Mouse (Mus musculus) embryonic fibroblast, embryonic 13.5 days (primary cell): Measurements from ENCODE around the gene Frmd4b. TPM values are rescaled to one million over a fixed set of nuclear protein-coding genes. Genes with fewer than 3 reads are reported as not detected.

Experiments used
- H3K27ac ChIP-seq: 2 replicates; pipeline ENCODE4 v1.5.1; 2012; ENCODE audit warnings: low read length, control low read depth, inconsistent platforms; ENCODE audit not compliant: insufficient read depth
- H3K4me1 ChIP-seq: 2 replicates; pipeline ENCODE4 v1.6.1; 2011; ENCODE audit warnings: low read length; ENCODE audit not compliant: control insufficient read depth, insufficient read depth
- H3K4me3 ChIP-seq: 2 replicates; pipeline ENCODE4 v1.5.1; 2011; ENCODE audit warnings: mild to moderate bottlenecking, control low read depth, low read length; ENCODE audit not compliant: insufficient read depth
- CTCF ChIP-seq: IDR thresholded peaks from 2 replicates; pipeline ENCODE4 v1.5.1; 2011; ENCODE audit warnings: mild to moderate bottlenecking, control low read depth, low read length, moderate library complexity, borderline replicate concordance; ENCODE audit not compliant: insufficient read depth
- POLR2A ChIP-seq: IDR thresholded peaks from 2 replicates; pipeline ENCODE4 v1.6.1; 2011; ENCODE audit warnings: low read depth, mild to moderate bottlenecking, control low read depth, low read length, moderate library complexity
- polyA plus RNA-seq: library from polyadenylated mRNA; stranded (reverse); fragments of >200 nt; gene quantifications from 2 replicates; pipeline ENCODE4 v1.2.4, GENCODE M21; 2011; ENCODE audit warnings: low read depth; ENCODE audit not compliant: missing spikeins, insufficient read length

Gene Frmd4b
- 0.28 and 0.88 TPM in 2 replicates for polyA plus RNA-seq

DNA sequence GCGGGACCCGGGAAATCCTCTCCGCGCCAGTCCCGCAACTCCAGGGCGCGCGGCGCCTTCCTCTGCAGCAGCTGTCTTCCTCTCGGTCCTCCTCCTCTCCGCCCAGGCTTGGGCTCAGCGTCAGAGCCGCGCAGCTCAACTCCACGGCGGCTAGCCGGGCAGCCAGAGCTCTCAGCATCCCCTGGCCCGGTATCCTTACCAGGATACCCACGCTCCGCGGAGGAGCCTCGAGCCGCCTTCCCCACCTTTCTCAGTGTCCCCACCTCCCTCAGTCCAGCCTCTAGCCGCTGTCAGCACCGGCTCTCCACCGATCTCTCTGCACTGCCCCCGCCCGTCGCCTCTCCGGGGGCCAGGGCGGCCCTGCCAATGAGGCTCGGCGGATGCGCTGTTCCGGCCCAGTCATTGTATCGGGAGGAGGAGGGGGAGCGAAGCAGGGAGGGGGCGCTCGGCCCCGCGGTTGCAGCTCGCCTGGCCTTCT, at the start of gene Frmd4b:
Gene Frmd4b (minus strand): TSS at position 276 of the 478 bp plus-strand sequence.
- Histone ChIP-seq H3K4me3 (peak within 1 kb of the TSS; percentile 66), H3K27ac (no peak within 1 kb of the TSS), H3K4me1 (peaks cover 3% of the 10 kb centered on the region; the same call in 1 of the 2 replicates)
- TF ChIP-seq POLR2A (no peak), CTCF (no peak)

DNA sequence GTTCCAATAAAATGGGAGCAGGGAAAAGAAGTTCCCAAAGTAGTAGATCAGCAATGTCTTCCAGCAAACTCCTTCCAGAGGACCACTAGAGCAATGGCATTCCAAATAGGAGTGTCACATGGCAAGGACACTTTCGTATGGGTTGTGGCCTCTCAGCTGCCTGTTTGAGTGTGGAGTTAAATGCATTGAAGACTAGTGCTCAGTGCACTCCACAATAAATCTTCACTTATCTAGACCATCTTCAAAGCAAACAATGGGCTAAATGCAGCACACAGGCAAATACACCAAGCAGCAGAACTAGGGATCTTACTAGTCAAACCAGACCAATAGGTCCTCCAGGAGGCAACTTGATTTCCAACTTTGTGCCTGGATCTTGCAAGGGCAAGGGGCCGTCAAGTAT, 49.1 kb upstream of the Frmd4b start:
- Histone ChIP-seq H3K27ac (no peak overlapping the region), H3K4me1 (no peaks in the 10 kb centered on the region), H3K4me3 (no peak overlapping the region)
- TF ChIP-seq CTCF (no peak), POLR2A (no peak)

DNA sequence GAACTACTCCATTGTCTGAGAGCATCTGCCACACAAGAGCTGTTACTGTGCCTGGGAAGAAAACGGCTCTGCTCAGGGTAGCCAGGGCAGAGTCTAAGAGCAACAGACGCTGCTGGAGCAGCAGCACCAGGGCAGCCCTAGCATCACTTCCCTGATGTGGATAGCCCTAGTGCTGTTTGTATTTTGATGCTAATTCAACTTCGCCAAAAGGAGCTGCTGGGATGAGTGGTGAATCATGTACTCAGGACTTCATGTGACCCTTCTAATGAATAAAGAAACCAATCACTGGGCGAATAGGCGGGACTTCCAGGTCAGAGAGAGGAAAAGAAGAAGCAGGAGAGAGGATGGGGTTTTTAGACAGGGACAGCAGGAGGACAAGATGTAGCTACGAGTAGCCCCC, 41.6 kb upstream of the Frmd4b start:
- H3K4me3 ChIP-seq, result no peak overlapping the region
- no peaks in the 10 kb centered on the region for H3K4me1 ChIP-seq
- no peak for TF ChIP-seq POLR2A
- no peak for TF ChIP-seq CTCF
- no peak overlapping the region for H3K27ac ChIP-seq

DNA sequence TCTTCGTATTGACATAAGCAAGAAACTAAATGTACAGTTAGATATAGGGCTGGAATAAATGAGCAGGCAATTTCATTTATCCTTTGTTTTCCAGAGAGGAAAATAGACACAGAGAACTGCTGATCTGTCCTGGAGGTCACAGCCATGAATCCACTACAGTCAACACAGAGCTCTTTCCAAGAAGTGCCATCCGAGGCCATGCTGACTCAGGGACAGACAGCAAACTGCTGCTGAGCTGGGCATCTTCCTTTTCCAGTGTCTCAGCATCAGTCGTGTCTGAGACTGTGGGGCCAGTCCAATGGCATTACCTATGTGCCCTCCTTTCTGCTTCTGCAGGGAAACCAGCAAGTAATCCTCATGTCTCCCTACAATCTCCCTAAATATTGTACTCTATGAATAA, 38.6 kb upstream of the Frmd4b start:
- no peak overlapping the region for H3K27ac ChIP-seq
- no peaks in the 10 kb centered on the region for H3K4me1 ChIP-seq
- TF ChIP-seq POLR2A (no peak), CTCF (no peak)
- H3K4me3 ChIP-seq, result no peak overlapping the region

GRCm38 (mm10) chr6:97647501-97647900, 30.2 kb upstream of the Frmd4b start:
- no peak for TF ChIP-seq POLR2A
- no peak for TF ChIP-seq CTCF

DNA sequence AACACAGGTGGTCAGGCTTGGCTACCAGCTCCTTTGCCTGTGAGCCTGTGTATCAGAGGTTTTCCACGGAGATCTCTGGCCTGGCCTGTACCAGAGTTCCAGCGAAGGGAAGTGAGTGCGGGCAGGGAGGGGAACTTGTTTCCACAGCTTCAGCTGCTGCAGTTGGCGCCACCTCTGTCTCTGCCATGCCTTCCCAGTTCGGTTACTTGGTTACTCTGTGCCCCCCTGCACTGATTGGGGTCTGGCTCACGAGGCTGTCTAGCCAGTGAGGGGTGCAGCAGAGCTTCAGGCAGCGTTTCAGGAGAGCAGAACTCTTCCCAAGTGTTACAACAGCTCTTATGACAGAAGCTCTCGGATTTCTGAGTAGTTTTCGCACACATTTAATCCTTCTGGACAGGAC, 6.0 kb upstream of the Frmd4b start:
- no peak overlapping the region for H3K4me3 ChIP-seq
- H3K27ac ChIP-seq, result no peak overlapping the region
- H3K4me1 ChIP-seq, result no peaks in the 10 kb centered on the region
- TF ChIP-seq POLR2A (no peak), CTCF (no peak)

More at GRCm38 (mm10) chr6:97647501-97647900, 30.2 kb upstream of the Frmd4b start:
- H3K27ac ChIP-seq, result no peak overlapping the region
- H3K4me3 ChIP-seq, result no peak overlapping the region
- no peaks in the 10 kb centered on the region for H3K4me1 ChIP-seq

DNA sequence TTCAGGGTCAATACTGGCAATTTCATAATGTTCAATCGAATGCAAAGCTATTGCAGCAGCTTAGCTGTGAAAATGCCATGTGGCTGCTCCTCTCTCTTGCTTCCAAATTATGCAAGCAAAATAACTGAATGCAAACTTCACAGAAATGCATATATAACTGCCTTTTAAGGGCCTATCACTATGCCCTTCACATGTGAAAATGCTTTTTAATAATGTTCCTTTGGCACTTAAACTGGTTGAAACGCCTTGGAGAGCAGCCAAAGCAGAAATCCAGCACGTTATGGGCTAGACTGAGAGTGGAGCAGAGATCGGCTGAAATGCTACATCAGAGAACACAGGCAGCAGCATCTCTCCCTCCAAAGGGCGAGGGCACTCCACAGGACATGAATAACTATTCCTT, 4.9 kb upstream of the Frmd4b start:
- H3K4me3 ChIP-seq, result no peak overlapping the region
- no peaks in the 10 kb centered on the region for H3K4me1 ChIP-seq
- TF ChIP-seq CTCF, result no peak
- TF ChIP-seq POLR2A, result no peak
- no peak overlapping the region for H3K27ac ChIP-seq

DNA sequence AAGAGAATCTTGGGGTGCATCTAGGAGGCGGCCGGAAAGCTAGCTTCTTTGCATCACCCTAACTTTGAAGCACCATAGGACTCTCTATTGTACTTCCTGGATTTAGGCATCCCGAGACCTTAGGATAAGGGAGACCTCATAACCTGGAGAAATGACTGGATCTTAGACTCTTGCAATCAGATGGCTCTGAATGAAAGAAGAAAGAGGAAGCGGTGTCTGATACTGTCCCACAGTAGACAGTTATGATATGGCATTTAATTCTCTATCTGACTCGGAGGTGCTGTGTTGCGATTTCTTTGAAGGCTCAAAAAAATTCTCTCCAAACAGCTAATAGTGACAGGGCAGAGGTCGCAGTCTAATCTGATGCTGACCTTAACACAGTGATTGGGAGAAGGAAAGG, 433 bp upstream of the Frmd4b start:
- Histone ChIP-seq H3K27ac (no peak overlapping the region), H3K4me1 (peaks cover 3% of the 10 kb centered on the region; the same call in 1 of the 2 replicates), H3K4me3 (peak overlapping the region; percentile 66)
- TF ChIP-seq CTCF, result no peak
- TF ChIP-seq POLR2A, result no peak

GRCm38 (mm10) chr6:97616658-97617265, 579 bp downstream of the Frmd4b start:
- peak overlapping the region; percentile 66 for H3K4me3 ChIP-seq
- no peak for TF ChIP-seq CTCF
- no peak for TF ChIP-seq POLR2A
- H3K27ac ChIP-seq, result no peak overlapping the region
- peaks cover 3% of the 10 kb centered on the region; the same call in 1 of the 2 replicates for H3K4me1 ChIP-seq

GRCm38 (mm10) chr6:97615901-97616461, 1.4 kb downstream of the Frmd4b start:
- Histone ChIP-seq H3K4me3 (peak overlapping the region; percentile 66), H3K27ac (no peak overlapping the region), H3K4me1 (peaks cover 3% of the 10 kb centered on the region; the same call in 1 of the 2 replicates)
- TF ChIP-seq POLR2A, result no peak
- no peak for TF ChIP-seq CTCF
